Mouse (Mus musculus) lung, postnatal 0 days (tissue): Measurements from ENCODE around the gene Duox2. TPM values are rescaled to one million over a fixed set of nuclear protein-coding genes. Genes with fewer than 3 reads are reported as not detected.
"Not testable (repeated sequence)": the region's sequence is repeated elsewhere in the genome, so short reads cannot be mapped to it uniquely, and the experiment has no call there.

ENCODE experiments used
- ATAC-seq: fragments of 200-750 bp; cut with Nextera tagmentation; 2 replicates; pipeline ENCODE4 v1.8.0; 2017; ENCODE audit warnings: moderate library complexity
- DNase-seq: peaks from one replicate; pipeline ENCODE4 v3.0.0-alpha.2; 2016; ENCODE audit warnings: low spot score
- H3K27ac ChIP-seq: fragments of 300-500 bp; sonication (generic); 2 replicates; pipeline ENCODE4 v1.5.1; 2014; ENCODE audit warnings: antibody characterized with exemption, mild to moderate bottlenecking, low read length, mixed read lengths
- H3K27me3 ChIP-seq: fragments of 300-500 bp; sonication (generic); replicated peaks from 2 replicates; pipeline ENCODE4 v1.6.1; 2014; ENCODE audit warnings: low read length, mixed read lengths; ENCODE audit not compliant: insufficient read depth
- H3K36me3 ChIP-seq: fragments of 300-500 bp; sonication (generic); 2 replicates; pipeline ENCODE4 v1.6.1; 2014; ENCODE audit warnings: low read length, mixed read lengths; ENCODE audit not compliant: insufficient read depth
- H3K4me1 ChIP-seq: fragments of 300-500 bp; sonication (generic); 2 replicates; pipeline ENCODE4 v1.6.1; 2014; ENCODE audit warnings: antibody characterized with exemption, low read depth, low read length, mixed read lengths; ENCODE audit not compliant: insufficient read depth
- H3K4me2 ChIP-seq: fragments of 300-500 bp; sonication (generic); replicated peaks from 2 replicates; pipeline ENCODE4 v1.6.1; 2014; ENCODE audit warnings: low read depth, mild to moderate bottlenecking, low read length, moderate library complexity, mixed read lengths
- H3K4me3 ChIP-seq: fragments of 300-500 bp; sonication (generic); 2 replicates; pipeline ENCODE4 v1.5.1; 2014; ENCODE audit warnings: low read depth, low read length
- H3K9ac ChIP-seq: fragments of 300-500 bp; sonication (generic); replicated peaks from 2 replicates; pipeline ENCODE4 v1.6.1; 2014; ENCODE audit warnings: low read depth, mild to moderate bottlenecking
- H3K9me3 ChIP-seq: fragments of 300-500 bp; sonication (generic); 2 replicates; pipeline ENCODE4 v1.6.1; 2016; ENCODE audit warnings: low read length, mixed read lengths
- CTCF ChIP-seq: IDR thresholded peaks from 2 replicates; pipeline ENCODE4 v1.5.1; 2016; ENCODE audit warnings: antibody characterized with exemption, mild to moderate bottlenecking
- EP300 ChIP-seq: IDR thresholded peaks from 2 replicates; pipeline ENCODE4 v1.6.1; 2016; ENCODE audit warnings: antibody characterized with exemption, mild to moderate bottlenecking, control low read depth
- WGBS: fragments of 180-500 bp; shearing (Covaris S2); extraction: QIAGEN DNeasy Blood & Tissue Kit; methylation state at CpG from one replicate; pipeline ENCODE4 v1.1.7; 2014; 5-methylcytosine and 5-hydroxymethylcytosine counted together
- polyA plus RNA-seq: library from polyadenylated mRNA; unstranded; fragments of >200 nt; fragmentation: Nextera tagmentation; extraction: Ambion mirVana; gene quantifications from 2 replicates; pipeline ENCODE4 v1.2.1, GENCODE M21; 2015

Duox2 gene
- polyA plus RNA-seq, 1 experiment from 2014 or later, result 0.02 TPM

DNA sequence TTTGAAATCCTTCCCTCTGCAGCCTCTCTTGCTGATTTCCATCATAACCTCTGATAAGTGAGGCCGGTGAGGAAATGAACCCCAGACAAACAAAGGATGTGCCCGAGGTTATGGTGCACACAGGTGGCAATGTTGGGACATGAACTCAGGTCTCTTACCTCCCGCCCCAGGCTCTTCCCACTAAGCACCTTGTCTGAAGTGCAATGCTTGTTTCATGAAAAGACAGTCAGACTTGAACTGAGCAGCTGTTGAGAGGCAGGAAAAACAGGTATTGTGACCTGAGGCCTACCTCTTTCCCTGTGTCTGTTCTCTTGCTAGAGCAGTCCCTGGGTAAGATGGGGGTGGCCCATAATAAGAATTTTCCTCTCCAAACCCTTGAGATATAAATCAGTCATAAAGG, 34.0 kb upstream of the Duox2 start:
- no peak overlapping the region for H3K27ac ChIP-seq
- WGBS, result 55% methylated on average over 3 of the region's 3 CpGs
- H3K36me3 ChIP-seq, result no peaks in the 10 kb centered on the region
- no peaks in the 10 kb centered on the region for H3K9me3 ChIP-seq
- no peak overlapping the region for H3K4me2 ChIP-seq
- ATAC-seq, result no peak
- no peaks in the 10 kb centered on the region for H3K4me1 ChIP-seq
- no peak for TF ChIP-seq CTCF
- TF ChIP-seq EP300, result no peak
- H3K27me3 ChIP-seq, result no peaks in the 10 kb centered on the region
- no peak overlapping the region for H3K4me3 ChIP-seq
- no peak overlapping the region for H3K9ac ChIP-seq
- DNase-seq, result no peak

DNA sequence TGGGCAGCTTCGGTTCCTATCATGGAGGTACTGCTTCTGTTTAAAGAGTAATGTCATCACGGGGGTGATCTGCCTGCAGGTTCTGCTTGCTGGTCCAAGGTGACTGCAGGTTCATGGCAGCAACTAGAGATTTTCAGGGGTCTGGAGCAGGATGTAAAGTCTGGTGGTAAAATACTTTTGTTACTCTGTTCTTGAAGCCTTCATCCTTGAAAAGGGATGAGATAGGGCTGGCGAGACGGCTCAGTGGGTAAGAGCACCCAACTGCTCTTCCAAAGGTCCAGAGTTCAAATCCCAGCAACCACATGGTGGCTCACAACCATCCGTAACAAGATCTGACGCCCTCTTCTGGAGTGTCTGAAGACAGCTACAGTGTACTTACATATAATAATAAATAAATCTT, 32.1 kb upstream of the Duox2 start:
- H3K9me3 ChIP-seq, H3K4me3 ChIP-seq, H3K4me1 ChIP-seq, DNase-seq, H3K4me2 ChIP-seq, H3K36me3 ChIP-seq, ATAC-seq, H3K27me3 ChIP-seq, H3K27ac ChIP-seq, H3K9ac ChIP-seq: not testable (repeated sequence)
- WGBS, result 69% methylated on average over 5 of the region's 6 CpGs

DNA sequence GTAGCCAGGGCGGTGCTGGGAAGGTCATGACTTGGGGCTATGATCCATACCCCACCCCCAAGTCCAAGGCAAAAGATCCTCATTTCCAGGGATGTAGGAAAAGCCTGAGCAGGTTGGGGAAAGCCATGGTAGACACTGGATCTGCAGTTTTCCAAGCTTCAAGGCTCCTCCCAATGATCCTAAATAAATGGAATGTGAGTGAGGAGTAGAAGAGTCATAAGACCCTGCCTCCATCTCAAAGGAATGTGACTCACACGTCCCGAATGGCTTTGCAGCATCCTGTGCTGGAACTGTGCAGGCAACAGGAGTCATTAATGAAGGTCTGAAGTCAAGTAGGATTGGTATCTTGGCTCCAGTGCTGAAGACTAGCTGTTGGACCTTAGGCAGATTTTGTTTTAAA, 29.7 kb upstream of the Duox2 start:
- Histone ChIP-seq H3K27ac (no peak overlapping the region), H3K27me3 (no peaks in the 10 kb centered on the region), H3K4me3 (no peak overlapping the region), H3K4me2 (no peak overlapping the region), H3K9ac (no peak overlapping the region), H3K36me3 (no peaks in the 10 kb centered on the region), H3K4me1 (no peaks in the 10 kb centered on the region), H3K9me3 (no peaks in the 10 kb centered on the region)
- 38% methylated on average over 3 of the region's 3 CpGs for WGBS
- ATAC-seq (no peak), DNase-seq (no peak)
- no peak for TF ChIP-seq CTCF
- no peak for TF ChIP-seq EP300

DNA sequence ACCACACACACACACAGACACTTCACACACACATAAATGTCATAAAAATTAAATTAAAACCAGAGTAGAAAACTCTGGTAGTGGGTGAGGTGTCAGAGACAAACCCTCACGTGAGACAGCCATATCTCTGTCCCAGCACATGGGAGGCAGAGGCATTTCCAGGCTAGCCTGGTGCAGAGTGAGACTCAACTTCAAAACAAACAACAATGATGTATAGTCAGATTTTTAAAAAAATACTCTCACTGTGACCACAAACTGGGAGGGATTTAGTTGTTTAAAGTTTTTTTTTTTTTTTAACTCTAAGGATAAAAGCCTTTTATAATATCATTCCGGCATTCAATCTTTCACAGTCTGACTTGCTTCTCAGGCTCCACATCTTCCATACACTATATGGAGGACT, 27.1 kb upstream of the Duox2 start:
- TF ChIP-seq CTCF, result no peak
- no peak for TF ChIP-seq EP300
- 67% methylated on average over 2 of the region's 2 CpGs for WGBS
- H3K4me1 ChIP-seq, result no peaks in the 10 kb centered on the region

DNA sequence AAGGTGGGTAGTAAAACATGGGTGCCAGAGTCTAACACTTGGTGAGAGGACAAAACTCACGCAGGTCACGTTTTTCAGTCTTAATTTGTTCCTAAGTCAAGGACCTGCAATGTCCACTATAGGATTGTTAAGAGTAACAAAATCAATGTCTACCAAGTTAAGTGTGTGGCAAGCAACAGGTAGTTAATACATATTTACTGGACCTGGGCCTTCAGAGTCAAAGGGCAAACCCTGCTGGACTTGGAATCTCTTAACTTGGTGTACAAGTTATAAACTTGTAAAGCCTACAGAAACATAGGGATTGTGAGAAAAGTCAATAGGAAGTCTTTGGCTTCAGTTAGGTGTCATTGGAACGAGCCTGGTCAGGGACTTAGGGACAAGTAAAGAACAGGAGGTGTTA, 26.3 kb upstream of the Duox2 start:
- H3K27me3 ChIP-seq, result no peaks in the 10 kb centered on the region
- H3K9ac ChIP-seq, result no peak overlapping the region
- no peaks in the 10 kb centered on the region for H3K9me3 ChIP-seq
- no peak for DNase-seq
- 63% methylated on average over 3 of the region's 3 CpGs for WGBS
- H3K4me3 ChIP-seq, result no peak overlapping the region
- no peaks in the 10 kb centered on the region for H3K36me3 ChIP-seq
- H3K4me2 ChIP-seq, result no peak overlapping the region
- no peaks in the 10 kb centered on the region for H3K4me1 ChIP-seq
- TF ChIP-seq EP300, result no peak
- no peak for TF ChIP-seq CTCF
- no peak for ATAC-seq
- H3K27ac ChIP-seq, result no peak overlapping the region

More for the DNA sequence above, 27.1 kb upstream of the Duox2 start:
- DNase-seq (no peak), ATAC-seq (no peak)
- no peaks in the 10 kb centered on the region for H3K9me3 ChIP-seq
- H3K4me2 ChIP-seq, result no peak overlapping the region
- H3K27me3 ChIP-seq, result no peaks in the 10 kb centered on the region
- H3K27ac ChIP-seq, result no peak overlapping the region
- H3K4me3 ChIP-seq, result no peak overlapping the region
- H3K36me3 ChIP-seq, result no peaks in the 10 kb centered on the region
- no peak overlapping the region for H3K9ac ChIP-seq

DNA sequence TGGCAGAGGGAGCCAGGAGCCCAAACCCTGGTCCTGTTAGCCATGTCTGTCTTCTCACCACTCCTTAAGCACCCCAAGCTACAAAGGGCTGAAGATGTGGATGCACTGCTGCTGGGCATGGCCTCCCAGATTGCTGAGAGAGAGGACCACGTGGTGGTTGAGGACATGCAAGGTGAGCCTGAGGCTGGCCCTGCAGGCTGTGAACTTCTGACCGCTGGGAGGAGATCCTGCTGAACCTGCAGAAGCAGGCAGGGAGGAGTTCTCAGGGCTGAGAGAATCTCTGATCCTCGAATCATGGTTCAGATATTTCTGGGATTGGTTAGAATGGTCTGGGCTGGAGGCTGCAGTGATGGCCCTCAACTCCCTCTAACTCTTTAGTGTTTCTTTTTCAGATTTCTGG, 25.7 kb upstream of the Duox2 start:
- ATAC-seq (no peak), DNase-seq (no peak)
- no peak overlapping the region for H3K9ac ChIP-seq
- H3K27ac ChIP-seq, result no peak overlapping the region
- no peaks in the 10 kb centered on the region for H3K9me3 ChIP-seq
- no peaks in the 10 kb centered on the region for H3K4me1 ChIP-seq
- H3K27me3 ChIP-seq, result no peaks in the 10 kb centered on the region
- no peak overlapping the region for H3K4me2 ChIP-seq
- TF ChIP-seq EP300, result no peak
- no peak for TF ChIP-seq CTCF
- 44% methylated on average over 3 of the region's 3 CpGs for WGBS
- H3K36me3 ChIP-seq, result no peaks in the 10 kb centered on the region
- no peak overlapping the region for H3K4me3 ChIP-seq

DNA sequence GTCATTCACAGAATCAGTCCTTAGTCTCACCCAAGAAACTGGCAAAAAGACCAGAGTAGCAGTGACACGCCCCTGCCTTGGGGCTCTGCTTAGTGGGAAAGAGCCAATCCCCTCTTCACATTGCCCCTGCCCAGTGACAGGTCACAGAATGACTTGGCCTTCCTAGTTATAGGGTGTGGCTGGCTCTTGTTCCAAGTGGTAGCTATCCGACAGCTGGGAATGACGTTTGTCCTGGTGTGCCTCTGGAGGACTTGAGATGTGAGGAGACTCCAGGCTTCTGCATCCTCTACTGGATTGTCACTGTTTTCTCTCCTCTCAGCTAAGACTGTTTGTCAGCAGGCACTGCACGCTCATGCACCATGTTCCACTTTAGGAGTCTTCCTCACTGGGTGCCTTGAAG, 19.1 kb upstream of the Duox2 start:
- Histone ChIP-seq H3K4me1 (peaks cover 8% of the 10 kb centered on the region; the same call in 1 of the 2 replicates), H3K27me3 (peaks cover 15% of the 10 kb centered on the region), H3K4me3 (no peak overlapping the region), H3K9me3 (no peaks in the 10 kb centered on the region), H3K9ac (no peak overlapping the region), H3K27ac (no peak overlapping the region), H3K36me3 (no peaks in the 10 kb centered on the region), H3K4me2 (no peak overlapping the region)
- TF ChIP-seq EP300 (no peak), CTCF (no peak)
- no peak for DNase-seq
- ATAC-seq, result no peak
- WGBS, result 41% methylated on average over 4 of the region's 4 CpGs
